Mouse (Mus musculus) midbrain, embryonic 14.5 days (tissue): ENCODE results near the gene Ciita. TPM values are rescaled to one million over a fixed set of nuclear protein-coding genes. Genes with fewer than 3 reads are reported as not detected.

Source experiments
- polyA plus RNA-seq: library from polyadenylated mRNA; unstranded; fragments of >200 nt; fragmentation: Nextera tagmentation; extraction: Ambion mirVana; gene quantifications from 2 replicates; pipeline ENCODE4 v1.2.1, GENCODE M21; 2014

Gene Ciita
- polyA plus RNA-seq, 1 experiment from 2014 or later, result 0.57 TPM

Other genes starting within 250 kb of the Ciita start
- 7.1 and 7.4 TPM in 2 replicates for gene Emp2, start 166.1 kb upstream of the Ciita start, polyA plus RNA-seq
- 7.2 and 11.4 TPM in 2 replicates for gene Tekt5, start 84.6 kb upstream of the Ciita start, polyA plus RNA-seq
- 47.3 and 49.0 TPM in 2 replicates for gene Nubp1, start 68.1 kb upstream of the Ciita start, polyA plus RNA-seq
- gene Tvp23a, start 32.7 kb upstream of the Ciita start, polyA plus RNA-seq, result 39.1 and 45.2 TPM in 2 replicates
- 21.8 and 25.3 TPM in 2 replicates for gene Dexi, start 63.0 kb downstream of the Ciita start, polyA plus RNA-seq
- gene Clec16a, start 65.3 kb downstream of the Ciita start, polyA plus RNA-seq, result 78.4 and 79.3 TPM in 2 replicates